Mouse (Mus musculus) retina, embryonic 14.5 days (tissue): ENCODE measurements at regions not wholly inside any gene's neighbourhood (a gene's known extent, or its start where the extent isn't known, plus 50 kb on each side); places are given as distances from the start of the nearest gene placed in this dataset.

Experiments
- DNase-seq: peaks from one replicate; pipeline ENCODE4 v3.0.0-alpha.2; 2015; ENCODE audit warnings: low spot score

DNA sequence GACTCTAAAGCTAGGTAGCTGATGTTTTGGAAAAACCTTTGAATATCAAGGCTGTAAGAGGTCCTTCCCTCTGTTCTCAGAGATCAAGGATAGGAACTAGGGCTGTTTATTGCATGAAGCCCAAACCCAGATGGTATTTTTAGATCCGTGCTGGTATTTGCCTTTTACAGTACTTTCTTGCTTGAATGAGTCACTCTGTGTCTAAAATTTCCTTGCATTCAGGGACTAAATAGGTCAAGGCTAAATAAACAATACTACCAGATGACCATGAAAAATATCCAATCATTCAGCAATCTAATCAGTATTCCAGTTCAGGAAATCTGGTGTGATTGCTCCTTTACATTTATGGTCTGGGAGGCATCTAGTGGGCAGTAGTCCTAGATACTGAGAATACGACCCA lies 243.6 kb downstream of the Btg1 start:
- no peak for DNase-seq

DNA sequence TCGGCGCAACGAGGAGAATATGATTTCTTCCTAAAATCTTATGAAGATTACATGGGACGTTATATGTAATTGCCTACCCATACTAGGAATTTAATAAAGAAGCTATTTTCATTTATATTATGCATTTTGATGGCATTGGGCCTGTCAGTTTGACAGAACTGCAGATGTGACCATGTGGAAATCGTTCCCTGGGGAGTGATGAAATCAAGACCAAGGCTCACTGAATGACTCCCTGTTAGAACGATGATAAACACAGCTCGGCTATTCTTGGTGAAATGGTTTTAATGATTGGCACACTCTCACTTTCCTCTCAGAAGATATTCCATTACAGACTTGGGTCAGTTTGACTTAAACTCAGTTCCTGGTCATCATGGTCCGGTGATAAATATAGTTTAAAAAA lies 246.4 kb downstream of the Btg1 start:
- DNase-seq = no peak

DNA sequence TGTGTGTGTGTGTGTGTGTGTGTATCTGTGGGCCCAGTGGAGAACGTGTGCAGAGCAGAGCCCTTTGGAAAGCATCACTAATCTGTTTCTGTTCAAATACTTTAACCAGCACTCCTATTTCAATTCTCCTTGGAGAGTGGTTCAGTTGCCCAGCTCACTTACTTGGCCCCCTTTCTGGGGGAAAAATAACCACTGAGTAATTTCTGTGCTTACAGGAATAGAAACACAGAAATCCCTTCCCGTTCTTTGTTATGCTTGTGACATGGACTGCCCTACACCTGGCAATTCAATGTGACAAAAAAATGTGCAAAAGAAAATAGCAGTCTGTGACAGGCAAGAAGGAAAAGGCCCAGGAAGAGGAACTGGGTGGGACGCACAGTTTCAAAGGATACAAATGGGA lies 249.7 kb downstream of the Btg1 start:
- no peak for DNase-seq

DNA sequence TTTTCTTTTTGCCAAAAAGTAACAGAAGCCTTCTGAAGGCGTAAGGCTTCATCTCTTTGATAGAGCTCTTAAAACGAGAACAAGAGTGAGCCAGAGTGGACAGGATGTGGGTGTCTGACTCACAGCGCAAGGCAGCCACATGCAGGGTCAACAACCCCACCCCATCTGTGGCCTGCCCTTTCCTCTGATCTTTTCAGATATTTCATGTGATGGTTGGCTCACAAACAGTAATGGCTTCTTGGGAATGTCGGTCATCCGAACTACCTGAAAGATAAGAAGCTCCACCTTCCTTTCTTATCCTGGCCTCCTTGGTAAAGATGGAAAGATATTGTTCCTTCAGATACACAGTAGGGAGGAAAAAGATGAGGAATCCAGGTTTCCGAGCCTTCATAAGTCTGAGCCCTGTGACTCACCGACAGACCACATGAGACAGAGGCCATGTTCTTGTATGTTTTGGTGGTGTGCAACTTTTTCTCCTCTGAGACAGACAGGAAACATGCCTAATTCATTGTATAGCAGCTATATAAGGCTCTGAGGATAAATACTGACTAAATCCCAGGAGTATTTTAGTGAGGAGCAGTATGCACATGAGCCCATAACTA lies 254.9 kb downstream of the Btg1 start:
- DNase-seq = no peak

- DNase-seq = no peak
Observed at GRCm38 (mm10) chr10:96874646-96875045, 257.8 kb downstream of the Btg1 start.

DNA sequence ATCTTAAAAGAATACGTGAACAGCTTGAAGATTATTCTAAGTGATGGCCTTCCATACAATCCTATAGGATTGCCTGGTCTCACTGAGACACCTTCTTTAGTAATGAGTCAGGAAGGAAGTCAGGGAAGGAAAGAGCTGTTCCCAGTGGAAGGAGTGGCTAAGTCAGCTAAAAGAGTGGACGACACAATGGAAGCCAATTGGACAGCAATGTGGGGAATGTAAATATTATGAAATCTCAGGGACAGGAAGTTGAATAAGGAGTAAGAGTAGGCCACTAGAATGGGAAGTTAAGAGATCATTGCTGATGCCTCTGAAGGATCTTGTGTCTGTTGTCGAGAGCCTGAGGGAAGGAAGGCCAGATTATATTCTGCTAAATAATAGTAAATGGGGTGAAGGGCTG lies 258.9 kb downstream of the Btg1 start:
- DNase-seq = no peak

GRCm38 (mm10) chr10:96879425-96879824 lies 262.6 kb downstream of the Btg1 start:
- no peak for DNase-seq

- DNase-seq = no peak
Observed at GRCm38 (mm10) chr10:96880771-96881170, 264.0 kb downstream of the Btg1 start.

DNA sequence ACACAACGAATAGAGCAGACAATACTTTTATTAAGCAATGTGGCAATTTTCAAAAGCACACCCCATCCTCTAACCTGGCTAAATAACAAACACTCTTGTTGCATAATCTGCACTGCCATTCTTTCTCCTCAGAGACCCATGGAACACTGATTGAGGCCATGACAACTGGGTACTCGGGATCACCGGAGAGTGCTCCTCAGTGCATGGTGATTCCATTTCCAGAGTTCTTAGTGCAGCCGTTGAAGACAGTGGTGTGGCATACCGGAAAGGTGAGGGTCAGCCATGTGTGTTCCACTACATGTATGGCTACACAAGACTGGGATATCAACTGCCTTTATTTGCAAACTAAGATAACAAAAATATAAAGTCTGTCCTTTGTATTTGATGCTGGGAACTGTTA lies 264.4 kb downstream of the Btg1 start:
- DNase-seq = no peak

- DNase-seq = peak; percentile 20
Observed at GRCm38 (mm10) chr10:96881660-96882059, 264.9 kb downstream of the Btg1 start.

GRCm38 (mm10) chr10:96901150-96901549 lies 284.3 kb downstream of the Btg1 start:
- no peak for DNase-seq

- no peak for DNase-seq
Observed at GRCm38 (mm10) chr10:96905098-96905809, 288.4 kb downstream of the Btg1 start.

DNA sequence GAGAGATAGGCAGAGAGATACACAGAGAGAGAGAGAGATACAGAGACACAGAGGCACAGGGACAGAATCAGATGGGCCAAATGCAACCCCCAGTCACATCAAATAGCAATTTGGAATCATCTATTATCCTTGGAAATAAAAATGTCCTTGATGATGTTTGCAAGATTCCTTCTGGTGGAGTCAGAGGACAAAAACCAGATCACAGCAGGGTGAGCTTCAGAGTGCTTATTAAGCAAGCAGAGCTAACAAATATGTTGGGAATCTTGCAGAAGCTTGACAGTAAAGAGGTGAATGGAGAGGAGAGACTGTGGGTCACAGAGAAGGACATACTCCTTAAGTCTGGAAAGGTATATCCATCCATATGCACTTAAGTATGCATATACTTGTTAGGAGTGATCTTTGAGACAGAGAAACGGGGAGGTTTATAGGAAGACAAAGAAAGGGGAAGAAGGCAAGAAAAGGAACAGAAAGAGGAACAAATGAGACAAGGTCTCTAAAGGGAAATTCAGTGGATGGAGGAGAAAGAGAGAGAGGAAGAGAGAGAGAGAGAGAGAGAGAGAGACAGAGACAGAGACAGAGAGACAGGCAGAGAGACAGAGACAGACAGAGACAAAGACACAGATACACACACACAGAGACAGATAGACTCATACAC lies 293.0 kb downstream of the Btg1 start:
- no peak for DNase-seq

DNA sequence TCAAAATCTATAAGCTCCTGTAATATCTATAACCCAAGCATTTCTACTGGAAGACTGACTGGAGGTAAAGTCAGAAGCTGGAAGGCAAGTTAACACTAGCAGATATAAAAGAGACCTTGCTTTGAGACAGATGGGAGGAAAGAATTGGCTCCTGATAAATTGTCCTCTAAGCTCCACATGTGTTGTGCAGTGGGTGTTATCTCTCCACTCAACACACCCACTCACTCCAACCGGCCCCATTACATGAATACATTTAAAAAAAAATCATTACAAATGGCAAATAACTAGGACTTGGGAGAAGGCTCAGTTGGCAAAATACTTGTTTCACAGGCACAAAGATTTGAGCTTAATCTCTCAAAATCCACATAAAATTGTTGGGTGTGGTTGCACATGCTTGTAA lies 304.4 kb downstream of the Btg1 start:
- no peak for DNase-seq

DNA sequence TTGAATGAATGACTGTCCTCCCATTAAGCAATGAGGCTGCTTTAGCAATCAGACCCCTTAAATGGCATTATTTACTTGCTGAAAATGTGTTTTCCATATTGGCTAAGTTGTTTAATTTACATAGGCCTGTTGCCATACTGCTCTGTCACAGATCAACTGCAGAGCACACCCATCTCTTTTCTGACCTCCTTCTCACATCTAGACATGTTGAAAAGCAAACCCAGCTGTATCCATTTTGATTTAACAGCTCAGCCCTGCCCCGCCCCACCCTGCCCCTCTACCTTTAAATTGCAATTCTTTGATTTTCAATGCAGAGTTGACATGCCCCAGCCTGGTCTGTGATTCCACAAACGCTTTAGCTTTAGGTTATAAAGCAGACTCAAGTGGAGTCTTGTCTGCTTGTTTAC lies 307.5 kb downstream of the Btg1 start:
- no peak for DNase-seq

DNA sequence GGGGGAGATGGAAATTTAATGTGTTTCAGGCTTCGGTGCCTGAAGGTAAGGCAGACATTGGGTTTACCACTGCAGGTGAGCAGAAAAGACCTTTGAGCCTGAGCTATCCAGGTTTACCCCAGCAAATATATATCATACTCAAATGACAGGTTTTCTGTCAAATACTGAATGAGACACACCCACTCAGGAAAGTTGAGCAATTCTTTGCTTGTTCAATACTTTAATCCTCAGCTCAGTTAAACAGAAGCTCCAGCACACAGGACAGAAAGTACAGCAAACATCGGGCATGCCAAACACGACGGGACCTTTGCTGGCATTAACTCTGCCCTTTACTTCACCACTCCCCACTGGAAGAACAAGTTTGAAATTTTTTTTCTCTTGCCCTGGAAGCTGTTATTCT lies 307.9 kb downstream of the Btg1 start:
- DNase-seq = no peak

DNA sequence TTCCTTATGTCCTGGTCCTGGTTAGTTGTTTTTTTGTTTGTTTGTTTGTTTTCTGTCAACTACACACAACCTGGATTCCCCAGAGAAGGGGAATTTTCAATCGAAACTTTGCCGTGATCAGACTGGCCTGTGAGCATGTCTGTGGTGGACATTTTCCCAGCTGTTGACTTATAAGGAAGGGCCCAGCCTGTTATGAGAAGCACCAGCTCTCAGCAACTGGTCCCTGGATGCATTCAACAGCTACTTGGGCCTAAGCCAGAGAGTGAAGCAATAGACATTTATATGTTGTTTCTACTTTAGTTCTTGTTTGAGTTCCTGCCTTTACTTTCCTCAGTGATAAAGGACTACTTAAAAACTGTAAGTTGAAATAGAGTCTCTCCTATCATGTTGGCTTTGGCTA lies 309.0 kb downstream of the Btg1 start:
- DNase-seq = no peak

DNA sequence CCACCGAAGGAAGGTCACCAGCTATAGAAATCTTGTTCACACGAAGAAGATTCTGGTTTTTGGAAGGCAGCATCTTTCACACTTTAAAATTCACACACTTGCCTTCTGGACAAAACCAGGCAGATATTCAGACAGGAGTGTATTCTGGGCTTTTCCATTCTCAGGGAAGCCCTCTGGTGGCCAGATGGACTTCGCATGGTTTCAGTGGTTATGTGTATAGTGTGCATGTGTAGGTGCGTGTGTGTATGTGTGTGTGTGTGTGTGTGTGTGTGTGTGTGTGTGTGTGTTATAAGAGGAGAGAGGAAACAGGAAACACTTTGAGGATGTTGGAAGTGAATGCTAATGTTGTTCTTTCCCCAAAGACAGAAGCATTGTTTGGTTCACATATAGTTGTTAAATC lies 317.9 kb downstream of the Btg1 start:
- DNase-seq = peak; percentile 59

DNA sequence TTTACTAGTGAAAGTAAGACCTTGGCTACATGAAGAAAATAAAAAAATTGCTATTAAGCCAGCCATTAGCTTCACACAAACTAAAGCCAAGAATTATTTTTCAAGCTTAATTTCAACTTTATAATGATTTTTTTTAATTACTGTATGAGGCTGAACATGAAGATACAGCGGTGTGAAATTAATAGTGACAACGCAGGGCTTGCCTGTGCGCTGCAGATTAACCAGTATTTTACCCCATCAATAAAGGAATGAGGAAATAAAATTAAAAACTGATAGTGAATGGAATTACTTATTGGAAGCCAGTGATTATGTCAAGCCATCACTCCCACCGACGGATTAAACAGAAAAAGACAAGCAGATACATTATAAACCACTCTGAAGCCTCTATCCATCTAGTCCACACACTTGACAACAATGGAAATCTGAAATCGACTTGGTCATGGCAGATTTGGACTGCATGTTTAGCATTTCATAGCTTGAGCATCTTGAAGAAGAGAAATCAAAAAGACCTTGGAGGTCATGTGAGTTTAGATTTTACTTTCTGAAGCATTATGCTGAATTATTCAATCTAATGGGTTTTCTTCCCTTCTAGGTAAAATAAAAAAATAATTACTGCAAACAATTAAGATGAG lies 324.2 kb downstream of the Btg1 start:
- DNase-seq = no peak

DNA sequence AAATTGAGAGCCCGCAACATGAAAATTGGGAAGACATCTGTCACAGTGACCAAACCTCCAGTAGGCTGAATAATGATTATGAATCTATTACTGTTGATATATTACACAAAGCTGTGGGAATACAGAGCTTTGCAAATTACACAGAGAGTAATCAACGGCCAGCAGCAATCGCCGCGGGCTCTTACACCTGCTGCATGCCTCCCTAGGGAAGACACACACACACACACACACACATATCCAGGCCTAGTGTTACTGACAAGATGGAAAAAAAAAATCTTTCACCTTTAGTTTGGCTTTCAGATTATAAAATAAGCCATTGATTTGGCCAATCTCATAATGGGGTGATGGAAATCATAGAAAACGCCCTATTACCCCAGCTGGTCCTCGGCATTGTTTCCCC lies 327.4 kb downstream of the Btg1 start:
- no peak for DNase-seq

DNA sequence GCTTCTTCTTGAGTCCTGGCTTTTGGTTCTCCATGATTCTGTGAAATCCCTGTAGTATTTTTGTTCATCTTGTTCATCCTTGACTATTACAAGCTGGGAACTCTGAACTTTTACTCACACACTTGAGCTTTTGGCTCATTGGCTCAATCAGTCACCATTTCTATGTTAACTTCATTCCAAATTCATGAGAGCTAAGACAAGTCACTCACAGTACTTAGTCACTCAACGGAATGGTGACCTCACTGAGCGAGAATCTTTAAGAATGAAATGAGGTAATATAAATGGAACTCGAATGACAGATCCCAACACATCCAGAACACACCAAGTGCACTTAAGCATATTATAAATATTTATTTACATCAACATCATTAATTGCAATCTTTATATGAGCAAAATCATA lies 331.2 kb downstream of the Btg1 start:
- DNase-seq = no peak

- no peak for DNase-seq
Observed at GRCm38 (mm10) chr10:96948871-96949270, 332.1 kb downstream of the Btg1 start.
